Mouse (Mus musculus) heart, postnatal 0 days (tissue): ENCODE data around the gene Fam3b. TPM values are rescaled to one million over a fixed set of nuclear protein-coding genes. Genes with fewer than 3 reads are reported as not detected.

Experiments
- ATAC-seq: fragments of 200-750 bp; cut with Nextera tagmentation; 2 replicates; pipeline ENCODE4 v1.8.0; 2017; ENCODE audit warnings: low read depth, moderate number of reproducible peaks, moderate library complexity; ENCODE audit not compliant: insufficient read depth
- DNase-seq: peaks from one replicate; pipeline ENCODE4 v3.0.0-alpha.2; 2016; ENCODE audit warnings: low spot score
- H3K27ac ChIP-seq: fragments of 300-500 bp; sonication (generic); 2 replicates; pipeline ENCODE4 v1.5.1; 2014; ENCODE audit warnings: low read depth, mild to moderate bottlenecking
- H3K27me3 ChIP-seq: fragments of 300-500 bp; sonication (generic); 2 replicates; pipeline ENCODE4 v1.6.1; 2014; ENCODE audit warnings: low read length, mixed read lengths; ENCODE audit not compliant: control insufficient read depth, insufficient read depth
- H3K36me3 ChIP-seq: fragments of 300-500 bp; sonication (generic); replicated peaks from 2 replicates; pipeline ENCODE4 v1.6.1; 2014; ENCODE audit warnings: low read length, mixed read lengths; ENCODE audit not compliant: control insufficient read depth, insufficient read depth
- H3K4me1 ChIP-seq: fragments of 300-500 bp; sonication (generic); 2 replicates; pipeline ENCODE4 v1.6.1; 2014; ENCODE audit warnings: antibody characterized with exemption; ENCODE audit not compliant: control insufficient read depth, insufficient read depth
- H3K4me2 ChIP-seq: fragments of 300-500 bp; sonication (generic); 2 replicates; pipeline ENCODE4 v1.6.1; 2014; ENCODE audit warnings: low read depth, mild to moderate bottlenecking, low read length, moderate library complexity
- H3K4me3 ChIP-seq: fragments of 300-500 bp; sonication (generic); 2 replicates; pipeline ENCODE4 v1.5.1; 2014; ENCODE audit warnings: low read depth, low read length
- H3K9ac ChIP-seq: fragments of 300-500 bp; sonication (generic); replicated peaks from 2 replicates; pipeline ENCODE4 v1.6.1; 2014; ENCODE audit warnings: low read depth, low read length, mixed read lengths
- H3K9me3 ChIP-seq: fragments of 300-500 bp; sonication (generic); replicated peaks from 2 replicates; pipeline ENCODE4 v1.6.1; 2016; ENCODE audit warnings: low read length; ENCODE audit not compliant: control insufficient read depth
- CTCF ChIP-seq: IDR thresholded peaks from 2 replicates; pipeline ENCODE4 v1.5.1; 2016; ENCODE audit warnings: antibody characterized with exemption, control low read depth, low read depth
- EP300 ChIP-seq: IDR thresholded peaks from 2 replicates; pipeline ENCODE4 v1.6.1; 2016; ENCODE audit warnings: antibody characterized with exemption, low read depth
- WGBS: fragments of 180-500 bp; shearing (Covaris S2); extraction: QIAGEN DNeasy Blood & Tissue Kit; methylation state at CpG from one replicate; pipeline ENCODE4 v1.1.7; 2014; 5-methylcytosine and 5-hydroxymethylcytosine counted together
- polyA plus RNA-seq: library from polyadenylated mRNA; unstranded; fragments of >200 nt; fragmentation: Nextera tagmentation; extraction: Ambion mirVana; gene quantifications from 2 replicates; pipeline ENCODE4 v1.2.1, GENCODE M21; 2015
- total RNA-seq: library from RNA; depleted of rRNA; stranded (reverse); fragments of >200 nt; gene quantifications from 2 replicates; pipeline ENCODE4 v1.2.3, GENCODE M21; 2014; ENCODE audit warnings: low replicate concordance

Gene Fam3b
- total and polyA plus RNA-seq, 2 experiments from 2014 or later = not detected

DNA sequence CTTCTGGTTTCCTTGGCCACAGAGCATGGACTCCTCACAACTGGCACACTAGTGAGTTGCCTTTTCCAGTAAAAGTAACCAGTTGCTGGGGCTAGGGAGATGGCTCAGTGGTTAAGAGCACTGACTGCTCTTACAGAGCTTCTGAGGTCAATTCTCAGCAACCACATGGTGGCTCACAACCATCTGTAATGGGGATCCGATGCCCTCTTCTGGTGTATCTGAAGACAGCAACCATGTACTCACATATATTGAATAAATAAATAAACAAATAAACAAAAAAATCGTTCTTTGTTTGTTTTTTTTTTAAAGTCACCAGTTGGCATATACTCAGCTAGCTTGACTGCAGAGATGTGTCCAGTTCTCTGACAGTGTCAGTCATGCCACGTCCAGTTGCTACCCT lies 1.7 kb upstream of the Fam3b start:
- no peak for TF ChIP-seq CTCF
- DNase-seq = no peak
- no peak for ATAC-seq

DNA sequence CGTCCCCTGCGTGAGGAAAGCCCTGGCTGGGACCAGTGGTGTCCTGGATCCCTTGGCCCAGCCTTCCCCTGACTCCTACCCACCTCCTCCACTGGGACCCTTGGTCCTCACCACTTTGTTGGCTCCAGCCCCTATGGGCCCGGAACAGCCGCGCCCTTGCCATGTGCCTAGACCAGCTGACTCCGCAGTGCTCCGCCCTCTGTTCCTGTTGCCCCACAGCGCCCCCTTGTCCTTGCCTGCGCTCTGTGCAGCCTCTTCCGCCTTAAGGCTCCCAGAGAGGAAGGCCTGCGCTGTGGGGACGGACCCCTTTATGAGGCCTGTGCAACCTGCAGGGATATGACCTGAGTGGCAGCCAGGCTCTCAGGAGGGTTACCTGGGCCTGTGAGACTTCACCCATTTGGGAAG lies 2.3 kb downstream of the Fam3b start:
- Histone ChIP-seq H3K9ac (no peak overlapping the region), H3K27ac (no peak overlapping the region), H3K27me3 (no peaks in the 10 kb centered on the region), H3K4me2 (no peak overlapping the region), H3K9me3 (no peaks in the 10 kb centered on the region), H3K36me3 (no peaks in the 10 kb centered on the region), H3K4me3 (no peak overlapping the region), H3K4me1 (no peaks in the 10 kb centered on the region)
- 87% methylated on average over 12 of the region's 12 CpGs for WGBS
- ATAC-seq (no peak), DNase-seq (no peak)
- TF ChIP-seq CTCF (no peak), EP300 (no peak)

More for the DNA sequence above, 1.7 kb upstream of the Fam3b start:
- Histone ChIP-seq H3K27me3 (no peaks in the 10 kb centered on the region), H3K9ac (no peak overlapping the region), H3K4me1 (no peaks in the 10 kb centered on the region), H3K4me2 (no peak overlapping the region), H3K4me3 (no peak overlapping the region), H3K36me3 (no peaks in the 10 kb centered on the region), H3K9me3 (no peaks in the 10 kb centered on the region), H3K27ac (no peak overlapping the region)
- 68% methylated on average over 3 of the region's 3 CpGs for WGBS

DNA sequence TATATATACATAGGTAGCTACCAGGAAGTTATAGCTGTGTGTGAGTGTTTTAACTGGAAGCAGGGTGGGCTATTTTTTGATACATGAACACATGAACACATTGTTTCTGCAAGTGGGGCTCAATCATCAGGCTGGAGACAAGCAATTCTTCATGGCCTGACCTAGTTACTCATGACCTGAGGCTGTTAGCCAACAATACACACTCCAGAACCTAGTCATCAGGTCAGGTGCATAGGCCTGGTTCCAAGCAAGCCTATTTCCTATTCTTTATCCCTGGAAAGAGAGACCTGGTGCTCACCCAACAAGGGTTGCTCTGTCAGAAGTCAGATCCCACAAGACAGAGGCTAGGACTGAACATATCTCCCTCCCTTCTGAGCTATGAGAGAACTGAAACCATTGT lies 3.1 kb downstream of the Fam3b start:
- no peak overlapping the region for H3K9ac ChIP-seq
- no peak overlapping the region for H3K27ac ChIP-seq
- H3K4me1 ChIP-seq = no peaks in the 10 kb centered on the region
- ATAC-seq = no peak
- H3K4me2 ChIP-seq = no peak overlapping the region
- no peaks in the 10 kb centered on the region for H3K36me3 ChIP-seq
- no peak for TF ChIP-seq EP300
- no peak for TF ChIP-seq CTCF
- H3K9me3 ChIP-seq = no peaks in the 10 kb centered on the region
- DNase-seq = no peak
- H3K4me3 ChIP-seq = no peak overlapping the region
- no peaks in the 10 kb centered on the region for H3K27me3 ChIP-seq

DNA sequence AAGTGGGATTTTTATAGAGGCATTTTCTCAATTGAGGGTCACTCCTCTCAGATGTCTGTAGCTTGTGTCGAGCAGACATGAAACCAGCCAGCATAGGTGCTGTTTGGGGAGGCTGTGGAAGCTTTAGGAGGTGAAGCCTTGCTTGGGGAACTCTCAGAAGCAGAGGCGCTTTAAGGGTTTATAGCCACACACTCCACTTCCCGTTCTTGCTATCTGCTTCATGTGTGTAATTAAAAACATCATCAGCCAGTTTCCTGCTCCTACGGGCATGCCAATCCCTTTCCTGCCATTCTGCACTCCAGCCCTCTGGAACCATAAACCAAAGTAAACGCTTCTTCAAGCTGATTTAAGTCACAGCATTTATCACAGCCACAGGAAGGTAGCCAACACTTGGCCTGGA lies 3.8 kb downstream of the Fam3b start:
- H3K4me2 ChIP-seq = no peak overlapping the region
- WGBS = 52% methylated on average over 5 of the region's 5 CpGs
- TF ChIP-seq CTCF = no peak
- no peak for TF ChIP-seq EP300
- no peak overlapping the region for H3K4me3 ChIP-seq
- ATAC-seq = no peak
- H3K27me3 ChIP-seq = no peaks in the 10 kb centered on the region
- H3K27ac ChIP-seq = no peak overlapping the region
- no peak for DNase-seq
- no peaks in the 10 kb centered on the region for H3K36me3 ChIP-seq
- H3K9ac ChIP-seq = no peak overlapping the region
- H3K9me3 ChIP-seq = no peaks in the 10 kb centered on the region
- H3K4me1 ChIP-seq = no peaks in the 10 kb centered on the region

DNA sequence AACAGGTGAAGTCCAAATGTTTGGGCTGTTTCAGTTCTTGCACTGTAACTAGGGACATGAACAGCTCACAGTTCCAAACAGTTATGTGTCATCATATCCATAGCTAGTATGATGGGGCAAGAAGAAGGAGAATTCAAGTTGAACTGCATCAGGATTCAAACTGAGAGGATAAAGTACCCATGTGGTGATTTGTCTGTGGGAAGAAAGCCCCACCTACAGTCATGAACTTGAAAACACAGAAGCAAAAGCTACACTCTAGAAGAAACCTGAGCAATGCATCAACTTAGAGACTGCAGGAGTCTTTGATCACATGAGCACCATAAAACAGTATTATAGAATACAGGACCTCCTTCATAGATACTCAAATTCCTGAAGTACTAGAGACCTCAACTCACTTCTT lies 6.8 kb downstream of the Fam3b start:
- ATAC-seq = no peak
- no peak overlapping the region for H3K4me3 ChIP-seq
- no peak for DNase-seq
- no peak for TF ChIP-seq EP300
- peak; percentile 14; the same call in 1 of the 2 replicates for TF ChIP-seq CTCF
- no peaks in the 10 kb centered on the region for H3K27me3 ChIP-seq
- H3K9me3 ChIP-seq = no peaks in the 10 kb centered on the region
- no peak overlapping the region for H3K4me2 ChIP-seq
- no peak overlapping the region for H3K9ac ChIP-seq
- H3K36me3 ChIP-seq = no peaks in the 10 kb centered on the region
- no peaks in the 10 kb centered on the region for H3K4me1 ChIP-seq
- H3K27ac ChIP-seq = no peak overlapping the region

DNA sequence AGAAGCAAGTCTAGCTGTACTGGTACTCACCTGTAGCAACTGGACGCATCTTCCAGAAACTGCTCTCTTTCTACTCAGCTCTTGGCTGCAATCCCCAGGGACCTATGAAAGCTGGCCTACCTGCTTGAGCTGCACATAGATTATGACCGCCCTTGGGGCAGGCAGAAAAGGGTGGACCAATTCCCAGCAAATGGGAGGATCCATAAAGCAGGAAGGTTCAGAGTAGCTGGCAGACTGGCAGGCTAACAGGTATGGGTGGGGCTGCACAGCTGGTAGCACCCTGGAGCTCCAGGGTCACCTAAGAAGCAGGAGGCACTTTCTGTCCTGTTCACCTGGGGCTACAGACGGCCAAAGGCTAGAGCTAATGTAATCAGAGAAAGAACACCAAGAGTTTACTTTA lies 9.8 kb downstream of the Fam3b start:
- ATAC-seq = no peak

More for the DNA sequence above, 9.8 kb downstream of the Fam3b start:
- Histone ChIP-seq H3K27ac (no peak overlapping the region), H3K9ac (no peak overlapping the region), H3K4me1 (no peaks in the 10 kb centered on the region), H3K4me3 (no peak overlapping the region), H3K27me3 (no peaks in the 10 kb centered on the region), H3K4me2 (no peak overlapping the region), H3K36me3 (no peaks in the 10 kb centered on the region), H3K9me3 (no peaks in the 10 kb centered on the region)
- WGBS = 78% methylated on average over 3 of the region's 3 CpGs
- no peak for DNase-seq
- TF ChIP-seq CTCF (no peak), EP300 (no peak)
